Mouse (Mus musculus): Measurements from ENCODE around the gene Micall2. TPM values are rescaled to one million over a fixed set of nuclear protein-coding genes. Genes with fewer than 3 reads are reported as not detected.
"Not testable (repeated sequence)": the region's sequence is repeated elsewhere in the genome, so short reads cannot be mapped to it uniquely, and the experiment has no call there.

The Micall2 gene
- polyA plus RNA-seq, 1 experiment from 2014 or later = 6.5 TPM

DNA sequence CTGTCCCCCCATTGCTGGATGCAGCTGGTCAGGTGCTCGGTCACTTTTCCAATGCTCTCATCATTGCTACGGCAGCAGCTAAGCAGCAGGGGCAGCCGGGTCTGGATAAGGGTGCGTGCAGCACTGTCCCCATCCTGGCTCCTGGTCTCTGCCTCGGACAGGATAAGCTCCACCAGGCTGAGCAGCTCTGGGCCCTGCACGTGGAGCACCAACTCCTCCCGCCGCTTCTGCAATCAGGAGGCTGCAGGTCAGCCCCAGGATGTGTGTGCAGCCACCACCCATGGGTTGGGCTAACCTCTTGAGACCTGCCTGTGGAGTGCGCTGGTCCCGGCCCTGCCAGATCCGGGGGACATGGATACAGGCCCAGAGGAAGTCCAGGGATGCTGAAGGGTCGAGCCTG lies 20.0 kb upstream of the Micall2 start:
- no peak for ATAC-seq (replicated peaks; ENCODE audit: low FRiP score, low TSS enrichment, low read depth)

DNA sequence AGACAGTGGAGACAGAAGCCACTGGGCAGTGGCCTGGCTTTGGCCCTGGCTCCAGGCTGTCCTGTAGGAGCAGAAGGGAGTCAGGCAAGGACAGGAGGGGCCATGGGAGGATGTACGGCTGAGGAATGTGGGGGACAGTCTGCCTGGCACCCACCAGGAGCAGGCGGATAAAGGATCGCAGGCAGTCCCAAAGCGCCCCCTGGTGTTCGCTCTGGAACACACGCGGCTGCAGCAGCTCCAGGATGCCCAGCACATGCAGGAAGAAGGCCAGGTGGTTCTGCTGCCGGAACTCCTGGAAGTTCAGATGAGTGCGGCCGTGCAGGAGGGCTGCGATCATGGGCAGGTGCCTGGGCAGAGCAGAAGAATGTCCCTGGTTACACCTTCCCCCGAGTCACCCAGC lies 18.6 kb upstream of the Micall2 start:
- no peak overlapping the region for H3K4me2 ChIP-seq (ENCODE audit: low read length)
- H3K4me3 ChIP-seq (ENCODE audit: low read depth, low read length) = no peak overlapping the region
- H3K9me3 ChIP-seq (ENCODE audit: control insufficient read depth, low read length) = no peaks in the 10 kb centered on the region
- DNase-seq (ENCODE audit: low spot score) = peak; percentile 79
- no peak overlapping the region for H3K27ac ChIP-seq (ENCODE audit: low read depth)
- no peak overlapping the region for H3K9ac ChIP-seq (ENCODE audit: low read length)
- no peaks in the 10 kb centered on the region for H3K4me1 ChIP-seq (replicated peaks; ENCODE audit: control insufficient read depth, insufficient read depth, low read length)
- ATAC-seq (replicated peaks; ENCODE audit: low FRiP score, low TSS enrichment, low read depth) = no peak
- H3K27me3 ChIP-seq (replicated peaks; ENCODE audit: control insufficient read depth, insufficient read depth, low read length) = no peaks in the 10 kb centered on the region
- peaks cover 87% of the 10 kb centered on the region for H3K36me3 ChIP-seq (ENCODE audit: control insufficient read depth, insufficient read depth, low read length)
- 37% methylated on average over 12 of the region's 12 CpGs for WGBS

More for the DNA sequence above, 20.0 kb upstream of the Micall2 start:
- Histone ChIP-seq H3K9ac (ENCODE audit: low read length) (no peak overlapping the region), H3K9me3 (ENCODE audit: control insufficient read depth, low read length) (no peaks in the 10 kb centered on the region), H3K36me3 (ENCODE audit: control insufficient read depth, insufficient read depth, low read length) (peaks cover 94% of the 10 kb centered on the region), H3K4me3 (ENCODE audit: low read depth, low read length) (no peak overlapping the region), H3K27ac (ENCODE audit: low read depth) (no peak overlapping the region), H3K27me3 (replicated peaks; ENCODE audit: control insufficient read depth, insufficient read depth, low read length) (no peaks in the 10 kb centered on the region), H3K4me2 (ENCODE audit: low read length) (no peak overlapping the region), H3K4me1 (replicated peaks; ENCODE audit: control insufficient read depth, insufficient read depth, low read length) (no peaks in the 10 kb centered on the region)
- no peak for DNase-seq (ENCODE audit: low spot score)
- WGBS = 90% methylated on average over 12 of the region's 12 CpGs

DNA sequence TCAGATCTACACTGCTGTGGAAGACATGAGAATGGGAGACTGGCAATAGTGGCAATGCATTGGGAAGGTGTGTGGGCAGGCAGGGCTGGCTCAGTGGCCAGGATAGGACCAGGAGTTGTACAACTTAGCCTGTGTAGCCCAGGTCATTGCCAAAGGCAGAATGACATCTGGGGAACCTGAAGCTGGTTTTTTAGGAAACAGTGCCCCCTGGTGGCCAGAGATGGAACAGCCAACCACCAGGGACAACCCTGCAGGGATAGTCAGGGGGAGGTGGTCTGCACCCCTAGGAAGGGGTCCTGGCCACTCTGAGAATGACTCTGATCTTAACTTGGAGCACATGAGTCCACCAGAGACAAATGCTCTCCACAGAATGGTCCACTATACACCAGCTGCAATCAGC lies 14.4 kb upstream of the Micall2 start:
- Histone ChIP-seq H3K9ac (ENCODE audit: low read length) (no peak overlapping the region), H3K4me1 (replicated peaks; ENCODE audit: control insufficient read depth, insufficient read depth, low read length) (no peaks in the 10 kb centered on the region), H3K27me3 (replicated peaks; ENCODE audit: control insufficient read depth, insufficient read depth, low read length) (no peaks in the 10 kb centered on the region), H3K4me2 (ENCODE audit: low read length) (no peak overlapping the region), H3K9me3 (ENCODE audit: control insufficient read depth, low read length) (no peaks in the 10 kb centered on the region), H3K4me3 (ENCODE audit: low read depth, low read length) (no peak overlapping the region), H3K36me3 (ENCODE audit: control insufficient read depth, insufficient read depth, low read length) (peaks cover 49% of the 10 kb centered on the region), H3K27ac (ENCODE audit: low read depth) (no peak overlapping the region)
- DNase-seq (ENCODE audit: low spot score) (peak; percentile 92), ATAC-seq (replicated peaks; ENCODE audit: low FRiP score, low TSS enrichment, low read depth) (0 out of 2 replicates have a peak, but pooled peaks have one; percentile 7)

DNA sequence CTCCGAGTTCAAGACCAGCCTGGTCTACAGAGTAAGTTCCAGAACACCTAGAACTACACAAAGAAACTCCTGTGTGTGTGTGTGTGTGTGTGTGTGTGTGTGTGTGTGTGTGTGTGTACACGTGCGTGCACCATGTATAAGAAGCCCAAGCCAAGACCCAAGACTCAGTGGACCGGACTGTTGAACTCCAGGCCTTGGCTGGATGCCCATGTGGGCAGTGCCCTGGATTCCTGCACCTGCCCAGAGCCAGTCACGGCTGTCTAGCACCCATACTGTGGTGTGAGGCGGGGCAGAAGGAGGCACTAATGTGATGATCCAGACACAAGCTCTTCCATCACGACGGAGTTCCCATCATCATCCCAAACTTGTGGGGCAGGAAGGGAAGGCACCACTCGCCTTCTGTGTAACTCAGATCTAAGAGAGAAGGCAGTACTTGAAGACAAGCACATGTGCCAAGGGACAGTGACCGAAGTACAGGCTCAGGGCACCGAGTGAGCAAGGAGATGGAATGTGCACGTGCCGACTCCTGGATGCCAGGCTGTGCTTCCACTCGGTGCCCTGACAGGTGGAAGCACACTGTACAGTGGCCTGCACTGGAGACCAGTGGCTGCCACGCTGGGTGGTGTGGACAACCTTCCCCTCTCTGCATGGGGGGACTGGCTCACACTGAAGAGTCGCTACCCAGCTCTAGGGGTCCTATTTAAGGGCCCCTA lies 13.4 kb upstream of the Micall2 start:
- peaks cover 41% of the 10 kb centered on the region for H3K36me3 ChIP-seq (ENCODE audit: control insufficient read depth, insufficient read depth, low read length)
- WGBS = 84% methylated on average over 16 of the region's 16 CpGs
- H3K9ac ChIP-seq (ENCODE audit: low read length) = no peak overlapping the region
- no peaks in the 10 kb centered on the region for H3K4me1 ChIP-seq (replicated peaks; ENCODE audit: control insufficient read depth, insufficient read depth, low read length)
- H3K27me3 ChIP-seq (replicated peaks; ENCODE audit: control insufficient read depth, insufficient read depth, low read length) = no peaks in the 10 kb centered on the region
- no peak overlapping the region for H3K4me2 ChIP-seq (ENCODE audit: low read length)
- DNase-seq (ENCODE audit: low spot score) = no peak
- H3K27ac ChIP-seq (ENCODE audit: low read depth) = no peak overlapping the region
- no peak overlapping the region for H3K4me3 ChIP-seq (ENCODE audit: low read depth, low read length)
- ATAC-seq (replicated peaks; ENCODE audit: low FRiP score, low TSS enrichment, low read depth) = no peak
- no peaks in the 10 kb centered on the region for H3K9me3 ChIP-seq (ENCODE audit: control insufficient read depth, low read length)

DNA sequence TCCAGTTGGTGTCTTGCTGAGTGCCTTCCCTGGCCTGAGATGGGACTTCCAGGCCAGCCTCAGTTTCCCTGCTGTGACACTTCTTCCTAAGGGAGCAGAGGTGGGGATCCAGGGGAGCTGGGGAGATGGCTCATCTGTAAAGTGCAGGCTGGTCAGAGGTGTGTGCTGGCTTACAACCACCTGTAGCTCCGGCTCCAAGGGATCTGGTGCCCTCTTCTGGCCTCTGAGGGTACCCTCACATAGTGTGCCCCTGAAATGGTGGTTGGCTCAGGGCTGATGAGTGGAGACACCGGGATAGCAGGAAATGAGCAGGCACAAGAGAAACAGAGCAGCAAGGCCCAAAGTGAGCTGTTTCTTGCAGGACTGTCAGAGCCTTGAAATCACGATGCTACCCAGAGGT lies 9.6 kb upstream of the Micall2 start:
- 6% methylated on average over 3 of the region's 3 CpGs for WGBS
- peak; percentile 74 for DNase-seq (ENCODE audit: low spot score)
- Histone ChIP-seq H3K27ac (ENCODE audit: low read depth) (no peak overlapping the region), H3K36me3 (ENCODE audit: control insufficient read depth, insufficient read depth, low read length) (peaks cover 9% of the 10 kb centered on the region; the same call in 1 of the 2 replicates), H3K4me3 (ENCODE audit: low read depth, low read length) (no peak overlapping the region), H3K27me3 (replicated peaks; ENCODE audit: control insufficient read depth, insufficient read depth, low read length) (no peaks in the 10 kb centered on the region), H3K4me2 (ENCODE audit: low read length) (no peak overlapping the region), H3K4me1 (replicated peaks; ENCODE audit: control insufficient read depth, insufficient read depth, low read length) (no peaks in the 10 kb centered on the region), H3K9me3 (ENCODE audit: control insufficient read depth, low read length) (no peaks in the 10 kb centered on the region), H3K9ac (ENCODE audit: low read length) (no peak overlapping the region)
- peak; percentile 66 for ATAC-seq (replicated peaks; ENCODE audit: low FRiP score, low TSS enrichment, low read depth)

DNA sequence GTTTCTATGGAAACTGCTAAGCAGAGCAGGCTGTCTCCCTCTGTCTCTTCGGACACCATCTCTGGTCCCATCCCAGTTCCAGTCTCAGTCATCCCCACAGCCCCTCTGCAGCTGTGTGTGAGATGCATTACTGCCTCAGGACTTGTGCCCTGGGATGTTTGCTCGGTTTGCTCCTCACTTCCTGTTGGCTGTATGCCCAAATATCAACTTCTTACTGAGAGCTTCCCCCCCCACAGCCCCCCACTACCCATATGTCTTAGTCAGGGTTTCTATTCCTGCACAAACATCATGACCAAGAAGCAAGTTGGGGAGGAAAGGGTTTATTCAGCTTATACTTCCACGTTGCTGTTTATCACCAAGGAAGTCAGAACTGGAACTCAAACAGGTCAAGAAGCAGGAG lies 6.5 kb upstream of the Micall2 start:
- H3K9ac ChIP-seq (ENCODE audit: low read length); H3K27me3 ChIP-seq (replicated peaks; ENCODE audit: control insufficient read depth, insufficient read depth, low read length); H3K4me3 ChIP-seq (ENCODE audit: low read depth, low read length); H3K4me2 ChIP-seq (ENCODE audit: low read length); ATAC-seq (replicated peaks; ENCODE audit: low FRiP score, low TSS enrichment, low read depth); H3K36me3 ChIP-seq (ENCODE audit: control insufficient read depth, insufficient read depth, low read length); H3K9me3 ChIP-seq (ENCODE audit: control insufficient read depth, low read length); H3K4me1 ChIP-seq (replicated peaks; ENCODE audit: control insufficient read depth, insufficient read depth, low read length); H3K27ac ChIP-seq (ENCODE audit: low read depth); DNase-seq (ENCODE audit: low spot score): not testable (repeated sequence)
- 22% methylated on average over 3 of the region's 3 CpGs for WGBS

DNA sequence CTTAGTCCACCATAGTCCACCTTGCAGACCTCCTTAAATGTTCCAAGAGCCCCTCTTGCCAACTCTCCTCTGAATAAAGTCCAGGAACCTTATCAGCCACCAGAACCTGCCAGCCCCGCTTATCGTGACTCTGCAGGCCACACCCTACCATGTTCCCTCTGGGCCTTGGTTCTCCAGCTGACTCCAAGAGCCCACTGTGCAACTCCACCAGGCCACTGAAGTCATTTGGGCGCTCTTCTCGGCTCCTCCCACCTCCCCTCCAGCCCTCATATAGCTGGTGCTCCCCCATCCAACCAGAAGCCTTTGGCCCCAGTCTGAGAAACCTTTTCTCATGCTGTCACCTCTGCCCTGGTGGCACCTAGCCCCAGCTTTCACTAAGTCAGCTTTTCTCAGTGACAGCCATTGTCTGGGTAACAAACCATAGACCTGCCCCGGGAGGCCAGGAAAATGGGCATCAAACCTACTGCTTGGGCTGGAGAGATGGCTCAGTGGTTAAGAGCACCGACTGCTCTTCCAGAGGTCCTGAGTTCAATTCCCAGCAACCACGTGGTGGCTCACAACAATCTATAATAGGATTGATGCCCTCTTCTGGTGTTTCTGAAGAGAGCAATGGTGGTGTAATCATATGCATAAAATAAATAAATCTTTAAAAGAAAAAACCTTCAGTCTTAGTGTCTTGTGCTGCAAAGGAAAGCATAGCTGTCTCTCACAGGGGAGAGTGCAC lies 2.6 kb upstream of the Micall2 start:
- no peak overlapping the region for H3K27ac ChIP-seq (ENCODE audit: low read depth)
- no peak for ATAC-seq (replicated peaks; ENCODE audit: low FRiP score, low TSS enrichment, low read depth)

DNA sequence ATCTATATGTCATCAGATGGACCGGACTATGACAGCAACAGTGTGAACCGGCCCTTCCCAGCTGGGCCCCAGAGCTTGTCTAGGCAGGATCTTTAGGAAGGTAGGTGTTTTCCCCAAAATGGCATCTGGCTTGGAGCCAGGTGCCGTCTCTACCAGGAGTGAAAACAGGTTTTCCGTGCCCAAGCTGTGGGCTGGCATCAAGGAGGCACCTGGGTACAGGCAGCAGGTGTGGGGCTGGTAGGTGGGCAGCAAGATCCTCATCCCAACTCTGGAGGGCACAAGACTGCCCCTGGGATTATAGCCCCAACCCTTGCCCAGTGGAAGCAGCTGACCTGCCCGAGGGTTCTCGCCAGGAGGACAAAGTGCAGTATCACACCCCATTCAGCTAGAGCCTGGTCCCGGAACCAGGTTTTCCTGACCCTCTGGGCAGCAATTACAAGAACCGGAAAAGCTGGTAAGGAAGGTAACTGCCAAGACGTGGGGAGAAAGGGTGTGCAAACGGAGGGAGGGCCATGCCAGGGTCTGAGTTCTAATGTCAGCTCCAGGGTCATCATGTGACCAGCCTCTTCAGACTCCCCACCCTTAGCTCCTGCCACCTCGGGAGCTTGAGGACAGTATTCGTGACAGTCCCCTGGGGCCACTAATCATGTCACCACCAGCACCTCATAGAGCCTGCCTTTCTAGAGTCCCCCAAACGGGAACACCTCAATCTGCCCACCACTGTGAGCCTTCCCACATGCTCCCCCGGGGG lies 1.9 kb upstream of the Micall2 start:
- Histone ChIP-seq H3K27ac (ENCODE audit: low read depth) (no peak overlapping the region), H3K36me3 (ENCODE audit: control insufficient read depth, insufficient read depth, low read length) (no peaks in the 10 kb centered on the region), H3K4me3 (ENCODE audit: low read depth, low read length) (no peak overlapping the region), H3K27me3 (replicated peaks; ENCODE audit: control insufficient read depth, insufficient read depth, low read length) (no peaks in the 10 kb centered on the region), H3K9me3 (ENCODE audit: control insufficient read depth, low read length) (no peaks in the 10 kb centered on the region), H3K9ac (ENCODE audit: low read length) (no peak overlapping the region), H3K4me1 (replicated peaks; ENCODE audit: control insufficient read depth, insufficient read depth, low read length) (peaks cover 14% of the 10 kb centered on the region), H3K4me2 (ENCODE audit: low read length) (no peak overlapping the region)
- ATAC-seq (replicated peaks; ENCODE audit: low FRiP score, low TSS enrichment, low read depth) (no peak), DNase-seq (ENCODE audit: low spot score) (no peak)
- WGBS = 74% methylated on average over 14 of the region's 14 CpGs

More for the DNA sequence above, 2.6 kb upstream of the Micall2 start:
- Histone ChIP-seq H3K9me3 (ENCODE audit: control insufficient read depth, low read length) (no peaks in the 10 kb centered on the region), H3K4me3 (ENCODE audit: low read depth, low read length) (no peak overlapping the region), H3K27me3 (replicated peaks; ENCODE audit: control insufficient read depth, insufficient read depth, low read length) (no peaks in the 10 kb centered on the region), H3K4me2 (ENCODE audit: low read length) (no peak overlapping the region), H3K36me3 (ENCODE audit: control insufficient read depth, insufficient read depth, low read length) (no peaks in the 10 kb centered on the region), H3K9ac (ENCODE audit: low read length) (no peak overlapping the region), H3K4me1 (replicated peaks; ENCODE audit: control insufficient read depth, insufficient read depth, low read length) (peaks cover 13% of the 10 kb centered on the region)
- no peak for DNase-seq (ENCODE audit: low spot score)
- WGBS = 78% methylated on average over 7 of the region's 7 CpGs

Measured in intestine, embryonic 14.5 days (tissue).